Mouse (Mus musculus): ENCODE measurements around the gene Ahcyl1.
A peak's percentile ranks its signal among the peaks of the same experiment; 100 is the strongest.
"Not testable (repeated sequence)": the region's sequence is repeated elsewhere in the genome, so short reads cannot be mapped to it uniquely, and the experiment has no call there.

Ahcyl1 gene

DNA sequence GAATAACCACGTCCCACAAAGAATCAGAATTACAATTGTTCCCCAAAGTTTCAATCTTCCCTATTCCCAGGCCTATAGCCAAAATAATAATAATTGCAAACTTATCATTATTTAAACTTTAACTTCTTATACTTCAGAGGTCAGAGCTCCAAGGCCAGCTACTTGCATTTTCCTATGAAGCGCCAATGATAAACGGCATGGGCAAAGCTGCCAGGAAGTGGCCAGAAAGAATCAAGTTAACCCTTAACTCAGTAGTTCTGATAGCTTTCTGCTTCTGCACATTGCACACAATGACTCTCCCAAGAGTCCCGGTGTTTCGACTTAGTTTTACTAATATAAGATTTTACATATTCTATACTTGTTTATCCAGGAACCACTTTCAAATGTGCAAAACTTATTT, 46.1 kb downstream of the Ahcyl1 start:
- DNase-seq = not testable (repeated sequence)

- DNase-seq = peak; percentile 8
These were observed 49.4 kb downstream of the Ahcyl1 start for GRCm38 (mm10) chr3:107646947-107647346.

- DNase-seq = peak; percentile 10
These were observed 58.7 kb downstream of the Ahcyl1 start for GRCm38 (mm10) chr3:107637606-107638172.

DNA sequence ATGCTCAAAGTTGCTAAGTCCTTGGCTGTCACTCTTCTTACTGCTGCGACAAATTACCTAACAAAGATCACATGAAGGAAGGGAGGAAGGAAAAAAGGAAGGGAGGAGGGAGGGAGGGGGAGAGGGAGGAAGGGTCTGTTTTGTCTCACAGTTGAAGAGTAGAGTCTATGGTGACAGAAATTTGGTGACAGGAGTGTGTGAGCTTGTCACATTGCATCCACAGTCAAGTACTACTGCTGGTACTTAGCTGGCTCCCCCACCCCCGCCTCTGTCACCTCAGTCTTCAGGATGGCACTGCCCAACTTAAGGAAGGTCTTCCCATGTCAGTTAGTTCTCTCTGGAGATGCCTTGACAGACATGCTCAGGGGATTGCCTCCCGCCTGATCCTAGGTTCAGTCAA, 60.1 kb downstream of the Ahcyl1 start:
- DNase-seq = no peak

DNA sequence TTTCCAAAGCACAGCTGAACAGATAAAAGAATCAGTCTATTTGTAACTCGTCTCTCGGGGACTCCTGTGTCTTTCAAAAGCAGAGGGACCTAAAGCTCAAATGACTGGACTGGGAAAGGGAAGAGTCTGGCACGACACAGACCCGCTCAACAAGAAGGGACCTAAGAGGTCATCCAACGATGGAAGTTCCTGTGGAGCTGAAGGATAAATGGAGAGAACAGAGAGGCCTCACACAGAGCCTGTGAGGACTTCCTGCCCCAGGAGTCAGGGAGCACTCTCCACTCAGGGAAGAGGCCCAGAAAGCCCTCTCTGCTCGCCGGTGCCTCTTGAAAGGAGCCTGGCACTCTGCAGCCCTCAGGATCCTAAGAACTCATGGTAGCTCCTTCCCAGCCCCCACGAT, 60.5 kb downstream of the Ahcyl1 start:
- no peak for DNase-seq

DNA sequence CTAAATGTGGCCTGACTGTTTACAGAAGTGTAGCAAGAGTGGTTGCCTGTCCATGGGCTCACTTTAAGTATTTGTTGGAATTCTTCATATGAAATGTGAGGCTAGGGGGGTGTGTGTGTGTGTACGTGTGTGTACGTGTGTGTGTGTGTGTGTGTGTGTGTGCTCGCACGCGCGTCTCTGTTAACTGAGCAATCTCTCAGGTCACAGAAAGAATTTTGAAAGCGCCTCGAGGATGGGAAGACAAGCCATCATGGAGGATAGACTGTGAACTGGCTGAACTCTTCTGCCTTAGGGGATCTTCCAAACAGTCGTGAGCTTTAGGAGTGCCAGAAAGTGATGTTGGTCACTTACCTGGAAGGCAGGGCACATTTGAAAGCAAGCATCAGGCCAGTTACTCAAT, 62.5 kb downstream of the Ahcyl1 start:
- DNase-seq = no peak

DNA sequence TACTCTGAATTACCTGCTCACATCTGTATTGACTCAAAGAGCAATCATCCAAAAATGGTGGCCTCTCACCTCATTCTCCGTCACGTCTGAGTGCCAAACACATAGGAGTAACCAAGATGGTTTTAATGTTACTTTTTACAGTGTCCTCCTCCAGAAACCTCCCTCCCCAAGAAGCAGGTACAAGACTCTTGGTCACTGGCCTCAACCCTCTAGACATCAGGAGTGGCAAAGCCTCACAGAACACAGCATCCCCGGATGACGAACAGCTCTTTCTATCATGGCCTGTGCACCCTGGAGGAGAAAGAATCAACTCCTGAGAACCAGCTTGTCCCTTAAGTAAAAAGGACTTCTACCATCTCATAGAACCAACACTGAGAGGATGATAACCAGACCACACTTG, 63.6 kb downstream of the Ahcyl1 start:
- no peak for DNase-seq

DNA sequence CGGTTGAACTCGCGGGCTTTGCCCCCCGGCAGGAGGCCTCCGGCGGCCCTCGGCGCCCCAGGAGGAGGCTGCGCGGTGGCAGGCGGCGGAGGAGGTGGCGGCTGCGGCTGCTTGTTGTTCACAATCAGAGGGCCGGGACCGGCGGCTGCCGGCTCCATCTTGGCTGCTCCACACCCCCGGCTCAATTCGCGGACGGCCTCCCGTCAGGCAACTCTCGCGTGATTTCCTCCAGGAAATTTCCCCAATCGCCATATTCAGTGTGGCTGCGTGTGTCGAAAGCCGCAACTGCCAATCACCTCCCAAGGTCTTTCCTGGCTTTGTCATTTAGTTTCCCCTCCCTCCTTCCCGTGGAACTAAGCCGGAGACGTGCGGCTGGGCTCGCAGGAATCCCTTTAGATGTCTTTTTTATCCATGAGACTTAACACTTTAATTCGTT, 64.8 kb downstream of the Ahcyl1 start, which contains the start of gene Strip1:
Gene Strip1, minus strand, starts transcription at position 172 of the 436 bp plus-strand sequence.
- DNase-seq = peak; percentile 94

- DNase-seq = peak; percentile 40
These were observed 65.5 kb downstream of the Ahcyl1 start, which contains the start of gene Gm10961 for GRCm38 (mm10) chr3:107630682-107631522. Gene Gm10961, plus strand, starts transcription at chr3:107631322.

GRCm38 (mm10) chr3:107629411-107629810, 66.9 kb downstream of the Ahcyl1 start:
- no peak for DNase-seq

- DNase-seq = no peak
These were observed 67.8 kb downstream of the Ahcyl1 start for GRCm38 (mm10) chr3:107628551-107628950.

GRCm38 (mm10) chr3:107627641-107628040, 68.7 kb downstream of the Ahcyl1 start:
- DNase-seq = no peak

DNA sequence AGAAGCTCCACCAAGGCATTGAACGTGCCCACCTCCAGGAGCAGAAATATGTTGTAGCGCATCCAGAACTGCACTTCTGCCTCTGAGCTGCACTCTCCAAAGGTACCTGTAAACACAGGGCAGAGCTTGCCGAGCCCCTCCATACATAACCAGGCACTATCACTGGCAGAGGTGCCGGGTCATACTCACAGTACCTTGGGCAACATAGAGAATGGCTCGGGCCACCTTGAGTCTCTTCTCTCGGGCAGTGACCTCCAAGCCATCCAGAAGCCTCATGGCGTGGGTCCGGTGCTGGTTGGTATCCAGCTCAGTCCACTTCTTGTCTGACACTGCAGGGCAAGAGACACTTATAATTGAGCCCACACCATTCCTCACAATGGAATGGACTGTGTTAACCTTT, 69.6 kb downstream of the Ahcyl1 start:
- DNase-seq = no peak

DNA sequence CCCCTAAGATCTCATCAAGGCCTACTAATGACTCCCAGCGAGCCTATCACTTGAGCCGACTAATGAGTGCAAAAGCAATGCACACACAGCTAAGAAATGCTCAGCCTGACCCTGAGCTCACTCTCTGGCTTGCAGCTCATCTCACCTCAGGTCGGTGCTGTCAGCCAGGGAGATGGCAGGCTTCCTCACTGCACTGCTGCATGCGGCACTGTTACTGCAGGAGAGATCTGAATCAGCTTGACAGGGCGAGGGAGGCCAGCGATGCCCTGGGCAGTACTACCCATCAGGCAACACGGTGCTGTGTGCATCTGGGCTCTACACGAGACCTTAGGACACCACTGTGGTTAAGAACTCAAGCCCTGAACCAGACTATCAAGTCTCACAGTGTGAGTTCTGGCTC, 70.8 kb downstream of the Ahcyl1 start:
- no peak for DNase-seq

DNA sequence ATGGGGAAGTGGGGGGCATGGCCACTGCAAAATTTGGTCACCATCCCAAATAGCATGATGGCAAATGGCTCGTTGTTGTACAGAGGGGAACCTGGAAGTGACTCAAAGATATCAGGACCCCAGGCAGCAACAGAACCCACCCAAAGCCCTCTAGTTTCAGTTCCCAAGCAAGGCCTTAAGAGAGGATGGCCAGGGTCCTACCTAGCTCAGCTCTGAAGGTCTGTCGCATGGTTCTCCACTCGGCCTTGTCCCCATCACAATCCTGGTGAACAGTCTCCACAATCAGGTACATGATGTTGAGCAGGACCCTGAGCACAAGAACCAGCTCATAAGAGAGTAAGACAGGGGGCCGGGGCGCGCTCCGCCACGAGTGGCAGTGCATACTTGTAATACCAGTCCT, 71.9 kb downstream of the Ahcyl1 start:
- DNase-seq = no peak

DNA sequence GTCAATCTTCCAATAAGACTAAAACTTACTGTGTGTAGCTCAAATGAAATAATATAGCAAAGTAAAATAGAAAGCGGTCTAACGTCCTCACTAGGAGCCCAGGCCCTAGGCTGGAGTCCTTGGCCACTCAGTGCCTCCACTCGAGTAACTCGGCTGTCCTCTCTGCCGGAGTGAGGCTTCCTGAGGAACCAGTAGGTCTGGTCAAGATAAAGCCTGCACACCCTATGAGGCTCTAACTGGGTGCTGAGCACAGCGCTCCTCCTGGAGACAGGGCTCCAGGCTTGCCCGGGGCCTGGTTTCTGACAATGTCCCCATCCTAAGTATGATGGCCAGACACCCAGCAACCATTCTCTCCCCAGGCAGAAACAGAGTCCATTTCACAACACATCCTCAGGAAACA, 73.8 kb downstream of the Ahcyl1 start:
- no peak for DNase-seq

GRCm38 (mm10) chr3:107621286-107622075, 74.9 kb downstream of the Ahcyl1 start:
- DNase-seq = no peak

- DNase-seq = no peak
These were observed 76.4 kb downstream of the Ahcyl1 start for GRCm38 (mm10) chr3:107619911-107620310.

- no peak for DNase-seq
These were observed 78.6 kb downstream of the Ahcyl1 start for GRCm38 (mm10) chr3:107617800-107618199.
